Mouse (Mus musculus) liver, embryonic 14.5 days (tissue): ENCODE measurements around the gene Rcvrn. TPM values are rescaled to one million over a fixed set of nuclear protein-coding genes. Genes with fewer than 3 reads are reported as not detected.

Experiments used
- ATAC-seq: fragments of 200-750 bp; cut with Nextera tagmentation; 2 replicates; pipeline ENCODE4 v1.8.0; 2017; ENCODE audit warnings: moderate number of reproducible peaks, mild to moderate bottlenecking, moderate library complexity; ENCODE audit not compliant: insufficient read depth
- DNase-seq, 3 experiments: peaks; one replicate each; pipeline ENCODE4 v3.0.0-alpha.2; 2012 to 2013; ENCODE audit warnings: low read depth in 3 of 3, low spot score in 3 of 3
- H3K27ac ChIP-seq: fragments of 300-500 bp; sonication (generic); 2 replicates; pipeline ENCODE4 v1.5.1; 2014; ENCODE audit warnings: moderate library complexity, mild to moderate bottlenecking, control low read depth, inconsistent platforms
- H3K27me3 ChIP-seq: fragments of 300-500 bp; sonication (generic); 2 replicates; pipeline ENCODE4 v1.6.1; 2014; ENCODE audit warnings: mild to moderate bottlenecking, low read length, moderate library complexity; ENCODE audit not compliant: control insufficient read depth, insufficient read depth
- H3K36me3 ChIP-seq: fragments of 300-500 bp; sonication (generic); replicated peaks from 2 replicates; pipeline ENCODE4 v1.6.1; 2014; ENCODE audit warnings: low read depth; ENCODE audit not compliant: control insufficient read depth, insufficient read depth
- H3K4me1 ChIP-seq, 2 experiments: fragments of 200-500 bp in 1 of 2; fragments of 300-500 bp in 1 of 2; sonication (generic) in 1 of 2; replicated peaks; 2 replicates each; pipeline ENCODE4 v1.6.1; 2012 to 2014; ENCODE audit warnings: antibody characterized with exemption in 1 of 2, inconsistent platforms in 1 of 2, low read length in 1 of 2; ENCODE audit not compliant: control insufficient read depth in 2 of 2, insufficient read depth in 2 of 2
- H3K4me2 ChIP-seq: fragments of 300-500 bp; sonication (generic); 2 replicates; pipeline ENCODE4 v1.6.1; 2014; ENCODE audit warnings: low read depth, mild to moderate bottlenecking, control low read depth, moderate library complexity
- H3K4me3 ChIP-seq, 2 experiments: fragments of 200-500 bp in 1 of 2; fragments of 300-500 bp in 1 of 2; sonication (generic) in 1 of 2; 2 replicates each; pipeline ENCODE4 v1.5.1; 2012 to 2014; ENCODE audit warnings: low read depth in 2 of 2, low read length in 2 of 2, mild to moderate bottlenecking in 2 of 2, control low read depth in 1 of 2, inconsistent platforms in 1 of 2, moderate library complexity in 1 of 2; ENCODE audit not compliant: insufficient read depth in 1 of 2
- H3K9ac ChIP-seq: fragments of 300-500 bp; sonication (generic); replicated peaks from 2 replicates; pipeline ENCODE4 v1.6.1; 2014; ENCODE audit warnings: mild to moderate bottlenecking, control low read depth, moderate library complexity
- H3K9me3 ChIP-seq: fragments of 300-500 bp; sonication (generic); 2 replicates; pipeline ENCODE4 v1.6.1; 2016; ENCODE audit warnings: low read length, mixed read lengths; ENCODE audit not compliant: control insufficient read depth
- CTCF ChIP-seq: IDR thresholded peaks from 2 replicates; pipeline ENCODE4 v1.5.1; 2016; ENCODE audit warnings: antibody characterized with exemption, low read depth, control low read depth
- EP300 ChIP-seq: IDR thresholded peaks from 2 replicates; pipeline ENCODE4 v1.6.1; 2016; ENCODE audit warnings: antibody characterized with exemption, low read depth
- whole genome bisulfite sequencing: fragments of 180-500 bp; shearing (Covaris S2); extraction: QIAGEN DNeasy Blood & Tissue Kit; methylation state at CpG from one replicate; pipeline ENCODE4 v1.1.7; 2014; ENCODE audit not compliant: insufficient replicate concordance; 5-methylcytosine and 5-hydroxymethylcytosine counted together
- polyA plus RNA-seq, 2 experiments: library from polyadenylated mRNA; depleted of rRNA in 1 of 2; stranded (reverse) in 1 of 2; unstranded in 1 of 2; fragments of >200 nt; fragmentation: Nextera tagmentation in 1 of 2; extraction: Ambion mirVana in 1 of 2; gene quantifications; 2 replicates each; pipeline versions ENCODE4 v1.2.1 to v1.2.3; 2012 to 2014

Gene Rcvrn
- polyA plus RNA-seq, 2 experiments = not detected

DNA sequence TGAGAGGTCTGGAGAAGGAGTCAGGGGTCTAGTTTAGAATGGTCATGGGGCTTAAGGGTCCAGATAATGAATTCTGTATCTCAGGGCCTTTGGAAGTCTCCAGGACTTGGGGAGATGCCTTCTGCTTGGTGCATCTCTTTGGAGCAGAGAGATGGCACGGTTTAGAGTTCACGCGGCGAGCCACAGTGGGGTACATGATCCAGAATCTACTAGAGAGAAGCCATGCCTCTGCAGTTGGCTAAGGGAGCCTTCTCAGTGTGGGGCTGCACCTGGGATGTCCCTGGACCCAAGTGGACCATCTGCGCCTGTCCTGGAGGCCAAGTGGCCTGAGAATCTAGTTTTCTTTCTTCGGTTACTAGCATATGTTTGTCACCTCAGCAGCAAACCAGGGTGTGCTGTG lies 25.1 kb upstream of the Rcvrn start:
- ATAC-seq = no peak

DNA sequence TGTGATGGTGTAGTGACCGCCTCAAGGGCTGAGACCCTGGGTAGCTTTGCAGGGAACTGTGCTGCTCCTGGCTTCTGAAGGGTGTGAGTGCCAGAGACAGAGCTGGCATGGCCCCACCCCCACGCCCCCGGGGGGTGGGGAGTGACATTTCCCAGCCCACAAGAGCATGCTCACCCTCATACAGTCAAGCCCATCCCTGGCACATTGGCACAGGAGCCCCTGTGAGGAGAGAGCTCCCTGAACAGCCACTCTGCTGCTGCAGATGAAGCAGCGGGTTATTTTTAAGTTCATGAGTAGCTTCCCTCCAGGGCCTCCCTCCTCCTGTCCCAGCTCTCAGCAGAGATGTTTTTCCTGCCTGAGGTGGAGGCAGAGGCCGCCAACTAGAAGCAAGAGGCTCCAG lies 23.0 kb upstream of the Rcvrn start:
- WGBS = 41% methylated on average over 5 of the region's 5 CpGs
- no peak for ATAC-seq

More for the DNA sequence above, 25.1 kb upstream of the Rcvrn start:
- no peaks in the 10 kb centered on the region for H3K4me1 ChIP-seq
- no peak overlapping the region for H3K9ac ChIP-seq
- DNase-seq = no peak
- no peaks in the 10 kb centered on the region for H3K9me3 ChIP-seq
- H3K27me3 ChIP-seq = no peaks in the 10 kb centered on the region
- 83% methylated on average over 6 of the region's 6 CpGs for WGBS
- no peak overlapping the region for H3K27ac ChIP-seq
- H3K4me2 ChIP-seq = no peak overlapping the region
- no peaks in the 10 kb centered on the region for H3K36me3 ChIP-seq
- TF ChIP-seq CTCF (no peak), EP300 (no peak)
- H3K4me3 ChIP-seq = no peak overlapping the region

GRCm38 (mm10) chr11:67675562-67676540 lies 19.3 kb upstream of the Rcvrn start:
- Histone ChIP-seq H3K27ac (no peak overlapping the region), H3K9ac (no peak overlapping the region), H3K27me3 (no peaks in the 10 kb centered on the region)

More for the DNA sequence above, 23.0 kb upstream of the Rcvrn start:
- no peaks in the 10 kb centered on the region for H3K36me3 ChIP-seq
- H3K4me1 ChIP-seq = no peaks in the 10 kb centered on the region
- no peak overlapping the region for H3K27ac ChIP-seq
- no peaks in the 10 kb centered on the region for H3K27me3 ChIP-seq
- no peak overlapping the region for H3K4me3 ChIP-seq
- TF ChIP-seq CTCF = no peak
- no peak for TF ChIP-seq EP300
- DNase-seq = no peak
- H3K9me3 ChIP-seq = no peaks in the 10 kb centered on the region
- no peak overlapping the region for H3K4me2 ChIP-seq
- H3K9ac ChIP-seq = no peak overlapping the region

DNA sequence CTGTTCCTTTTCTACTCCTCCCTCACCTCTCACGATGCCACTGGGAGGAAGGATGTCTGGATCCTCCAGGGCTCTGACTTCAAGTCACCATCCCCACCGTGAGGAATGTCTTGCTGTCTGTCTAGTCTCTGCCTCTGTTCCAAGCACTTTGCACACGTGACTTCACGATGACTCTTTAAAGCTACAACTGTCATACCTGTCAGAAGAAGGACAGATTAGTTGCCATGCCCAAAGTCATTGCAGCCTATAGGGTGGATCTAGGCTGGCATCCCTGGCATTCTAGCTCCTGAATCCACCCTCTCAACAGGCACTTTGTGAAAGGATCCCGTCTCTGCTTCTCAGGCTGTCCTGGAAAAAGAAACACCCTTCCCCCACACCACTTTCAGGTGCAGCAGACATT lies 15.8 kb upstream of the Rcvrn start:
- DNase-seq (no peak), ATAC-seq (no peak)
- Histone ChIP-seq H3K27ac (no peak overlapping the region), H3K4me2 (no peak overlapping the region), H3K27me3 (no peaks in the 10 kb centered on the region), H3K9ac (no peak overlapping the region), H3K9me3 (no peaks in the 10 kb centered on the region), H3K36me3 (no peaks in the 10 kb centered on the region), H3K4me1 (no peaks in the 10 kb centered on the region; a peak in 1 of 4 replicates), H3K4me3 (no peak overlapping the region)
- WGBS = 60% methylated on average over 5 of the region's 5 CpGs
- no peak for TF ChIP-seq EP300
- no peak for TF ChIP-seq CTCF

More at GRCm38 (mm10) chr11:67675562-67676540, 19.3 kb upstream of the Rcvrn start:
- H3K4me3 ChIP-seq = no peak overlapping the region
- H3K9me3 ChIP-seq = no peaks in the 10 kb centered on the region
- no peak overlapping the region for H3K4me2 ChIP-seq
- H3K36me3 ChIP-seq = no peaks in the 10 kb centered on the region
- WGBS = 25% methylated on average over 12 of the region's 12 CpGs
- no peak for TF ChIP-seq EP300
- peak; percentile 78 for TF ChIP-seq CTCF
- peak in 1 of 3 experiments; percentile 7 for DNase-seq
- no peak for ATAC-seq
- H3K4me1 ChIP-seq = no peaks in the 10 kb centered on the region

- Histone ChIP-seq H3K9ac (no peak overlapping the region), H3K4me3 (no peak overlapping the region), H3K36me3 (no peaks in the 10 kb centered on the region), H3K27ac (no peak overlapping the region), H3K9me3 (no peaks in the 10 kb centered on the region), H3K27me3 (no peaks in the 10 kb centered on the region), H3K4me2 (no peak overlapping the region), H3K4me1 (no peaks in the 10 kb centered on the region; a peak in 1 of 4 replicates)
- DNase-seq (no peak), ATAC-seq (no peak)
- 62% methylated on average over 2 of the region's 2 CpGs for WGBS
- no peak for TF ChIP-seq CTCF
- no peak for TF ChIP-seq EP300
Measured at GRCm38 (mm10) chr11:67679930-67680329, 15.2 kb upstream of the Rcvrn start.
